Mouse (Mus musculus) lung, adult 2 months (tissue): ENCODE data around the gene Cftr. TPM values are rescaled to one million over a fixed set of nuclear protein-coding genes. Genes with fewer than 3 reads are reported as not detected.

Experiments used
- DNase-seq: peaks from one replicate; pipeline ENCODE4 v3.0.0; 2022
- H3K4me1 ChIP-seq: fragments of 200-500 bp; 2 replicates; pipeline ENCODE4 v1.6.1; 2011; ENCODE audit warnings: low read length; ENCODE audit not compliant: control insufficient read depth, insufficient read depth
- H3K4me3 ChIP-seq: fragments of 200-500 bp; replicated peaks from 2 replicates; pipeline ENCODE3; 2011; ENCODE audit warnings: low read depth, mild to moderate bottlenecking, control low read depth, low read length; ENCODE audit errors: extremely low read depth
- CTCF ChIP-seq: fragments of 200-500 bp; IDR thresholded peaks from 2 replicates; pipeline ENCODE4 v1.5.1; 2011; ENCODE audit warnings: mild to moderate bottlenecking, low read length, control low read depth; ENCODE audit not compliant: insufficient read depth
- POLR2A ChIP-seq: fragments of 200-500 bp; IDR thresholded peaks from 2 replicates; pipeline ENCODE4 v1.6.1; 2011; ENCODE audit warnings: low read depth, mild to moderate bottlenecking, control low read depth, low read length, borderline replicate concordance; ENCODE audit errors: extremely low read depth
- WGBS: fragments of 180-500 bp; shearing (Covaris S2); methylation state at CpG from one replicate; pipeline ENCODE4 v1.1.7; 2018; 5-methylcytosine and 5-hydroxymethylcytosine counted together
- polyA plus RNA-seq: library from polyadenylated mRNA; depleted of rRNA; stranded (reverse); fragments of >200 nt; gene quantifications from 2 replicates; pipeline ENCODE4 v1.2.3, GENCODE M21; 2012

Gene Cftr
- polyA plus RNA-seq, 1 experiment: 1.5 TPM

GRCm38 (mm10) chr6:18220691-18221090 lies 50.2 kb downstream of the Cftr start:
- H3K4me1 ChIP-seq: no peaks in the 10 kb centered on the region
- no peak overlapping the region for H3K4me3 ChIP-seq
- no peak for DNase-seq
- WGBS: 50% methylated on average over 1 of the region's 1 CpGs
- TF ChIP-seq POLR2A (no peak), CTCF (no peak)

GRCm38 (mm10) chr6:18223206-18223605 lies 52.7 kb downstream of the Cftr start:
- no peak for DNase-seq
- TF ChIP-seq POLR2A: no peak
- TF ChIP-seq CTCF: no peak
- H3K4me3 ChIP-seq: no peak overlapping the region
- 91% methylated on average over 4 of the region's 4 CpGs for WGBS
- H3K4me1 ChIP-seq: no peaks in the 10 kb centered on the region

GRCm38 (mm10) chr6:18225157-18225556 lies 54.7 kb downstream of the Cftr start:
- TF ChIP-seq POLR2A (no peak), CTCF (no peak)
- 38% methylated on average over 3 of the region's 3 CpGs for WGBS
- Histone ChIP-seq H3K4me1 (no peaks in the 10 kb centered on the region), H3K4me3 (no peak overlapping the region)
- DNase-seq: no peak

GRCm38 (mm10) chr6:18246495-18246894 lies 76.0 kb downstream of the Cftr start:
- no peak for TF ChIP-seq CTCF
- TF ChIP-seq POLR2A: no peak
- no peak for DNase-seq
- Histone ChIP-seq H3K4me1 (no peaks in the 10 kb centered on the region), H3K4me3 (no peak overlapping the region)
- 62% methylated on average over 1 of the region's 1 CpGs for WGBS

GRCm38 (mm10) chr6:18247891-18248463 lies 77.5 kb downstream of the Cftr start:
- no peak for TF ChIP-seq POLR2A
- no peak for TF ChIP-seq CTCF
- H3K4me3 ChIP-seq: no peak overlapping the region
- WGBS: 43% methylated on average over 2 of the region's 2 CpGs
- no peaks in the 10 kb centered on the region for H3K4me1 ChIP-seq
- DNase-seq: no peak

GRCm38 (mm10) chr6:18248464-18248863 lies 78.0 kb downstream of the Cftr start:
- DNase-seq: peak; percentile 19
- WGBS: 36% methylated on average over 4 of the region's 4 CpGs
- Histone ChIP-seq H3K4me1 (no peaks in the 10 kb centered on the region), H3K4me3 (no peak overlapping the region)
- no peak for TF ChIP-seq CTCF
- TF ChIP-seq POLR2A: no peak

- Histone ChIP-seq H3K4me1 (no peaks in the 10 kb centered on the region), H3K4me3 (no peak overlapping the region)
- no peak for TF ChIP-seq POLR2A
- no peak for TF ChIP-seq CTCF
- no peak for DNase-seq
- 41% methylated on average over 5 of the region's 5 CpGs for WGBS
These were observed 84.1 kb downstream of the Cftr start for GRCm38 (mm10) chr6:18254586-18254985.

GRCm38 (mm10) chr6:18270983-18271382 lies 100.5 kb downstream of the Cftr start:
- Histone ChIP-seq H3K4me3 (no peak overlapping the region), H3K4me1 (no peaks in the 10 kb centered on the region)
- WGBS: 16% methylated on average over 1 of the region's 1 CpGs
- no peak for DNase-seq
- no peak for TF ChIP-seq CTCF
- no peak for TF ChIP-seq POLR2A

- WGBS: 46% methylated on average over 2 of the region's 2 CpGs
- DNase-seq: no peak
- Histone ChIP-seq H3K4me1 (no peaks in the 10 kb centered on the region), H3K4me3 (no peak overlapping the region)
- no peak for TF ChIP-seq CTCF
- no peak for TF ChIP-seq POLR2A
These were observed 130.3 kb downstream of the Cftr start for GRCm38 (mm10) chr6:18300781-18301180.

GRCm38 (mm10) chr6:18302105-18302504 lies 131.6 kb downstream of the Cftr start:
- H3K4me3 ChIP-seq: no peak overlapping the region
- WGBS: 44% methylated on average over 5 of the region's 5 CpGs
- no peaks in the 10 kb centered on the region for H3K4me1 ChIP-seq
- DNase-seq: no peak
- TF ChIP-seq POLR2A (no peak), CTCF (no peak)

- WGBS: 47% methylated on average over 3 of the region's 3 CpGs
- TF ChIP-seq CTCF (no peak), POLR2A (no peak)
- Histone ChIP-seq H3K4me1 (no peaks in the 10 kb centered on the region), H3K4me3 (no peak overlapping the region)
- no peak for DNase-seq
These were observed 132.7 kb downstream of the Cftr start for GRCm38 (mm10) chr6:18303228-18303627.
